Mouse (Mus musculus) intestine, postnatal 0 days (tissue): ENCODE results near the gene Plxdc1. TPM values are rescaled to one million over a fixed set of nuclear protein-coding genes. Genes with fewer than 3 reads are reported as not detected.

Source experiments
- ATAC-seq: fragments of 200-750 bp; cut with Nextera tagmentation; 2 replicates; pipeline ENCODE4 v1.8.0; 2017; ENCODE audit warnings: mild to moderate bottlenecking, moderate TSS enrichment, moderate library complexity
- H3K27ac ChIP-seq: fragments of 300-500 bp; sonication (generic); 2 replicates; pipeline ENCODE4 v1.5.1; 2014; ENCODE audit warnings: mild to moderate bottlenecking, low read depth, low read length, moderate library complexity
- H3K27me3 ChIP-seq: fragments of 300-500 bp; sonication (generic); replicated peaks from 2 replicates; pipeline ENCODE4 v1.6.1; 2014; ENCODE audit warnings: low read length, mixed read lengths; ENCODE audit not compliant: control insufficient read depth, insufficient read depth
- H3K36me3 ChIP-seq: fragments of 300-500 bp; sonication (generic); 2 replicates; pipeline ENCODE4 v1.6.1; 2014; ENCODE audit warnings: mild to moderate bottlenecking, moderate library complexity; ENCODE audit not compliant: control insufficient read depth, insufficient read depth
- H3K4me1 ChIP-seq: fragments of 300-500 bp; sonication (generic); replicated peaks from 2 replicates; pipeline ENCODE4 v1.6.1; 2014; ENCODE audit warnings: antibody characterized with exemption, low read length, mixed read lengths; ENCODE audit not compliant: control insufficient read depth, insufficient read depth
- H3K4me2 ChIP-seq: fragments of 300-500 bp; sonication (generic); replicated peaks from 2 replicates; pipeline ENCODE4 v1.6.1; 2014; ENCODE audit warnings: low read depth, mild to moderate bottlenecking, moderate library complexity
- H3K4me3 ChIP-seq: fragments of 300-500 bp; sonication (generic); 2 replicates; pipeline ENCODE4 v1.5.1; 2014; ENCODE audit warnings: low read depth, low read length
- H3K9ac ChIP-seq: fragments of 300-500 bp; sonication (generic); 2 replicates; pipeline ENCODE4 v1.6.1; 2014; ENCODE audit warnings: mild to moderate bottlenecking, low read depth, low read length
- H3K9me3 ChIP-seq: fragments of 300-500 bp; sonication (generic); 2 replicates; pipeline ENCODE4 v1.6.1; 2016; ENCODE audit warnings: mixed run types; ENCODE audit not compliant: control insufficient read depth
- CTCF ChIP-seq: sonication (generic); IDR thresholded peaks from 2 replicates; pipeline ENCODE4 v1.5.1; 2016; ENCODE audit warnings: low read depth, mild to moderate bottlenecking, control low read depth, antibody characterized with exemption, moderate library complexity
- WGBS: fragments of 180-500 bp; shearing (Covaris S2); extraction: QIAGEN DNeasy Blood & Tissue Kit; methylation state at CpG from one replicate; pipeline ENCODE4 v1.1.7; 2014; 5-methylcytosine and 5-hydroxymethylcytosine counted together
- polyA plus RNA-seq: library from polyadenylated mRNA; unstranded; fragments of >200 nt; fragmentation: Nextera tagmentation; extraction: Ambion mirVana; gene quantifications from 2 replicates; pipeline ENCODE4 v1.2.1, GENCODE M21; 2015

Plxdc1 gene
- polyA plus RNA-seq, 1 experiment from 2014 or later: 0.30 TPM

DNA sequence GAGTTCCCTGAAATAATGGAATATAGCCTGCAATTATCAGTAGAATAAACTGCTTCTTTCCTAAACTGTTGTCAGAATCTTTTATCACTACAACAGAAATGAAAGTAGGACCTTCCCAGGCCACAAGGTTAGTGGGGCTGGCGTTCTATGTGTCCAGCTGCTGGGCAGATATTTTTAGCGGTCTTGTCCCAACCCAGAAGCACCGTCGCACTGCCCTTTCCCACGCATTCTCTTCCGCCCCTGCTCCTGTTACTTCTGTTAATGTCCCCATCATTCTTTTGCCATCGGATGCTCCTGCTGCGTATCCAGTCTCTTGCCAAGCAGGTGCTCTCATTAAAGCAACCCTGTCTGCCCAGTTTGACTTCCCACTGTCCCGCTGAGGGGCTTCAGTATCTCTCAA is 79.3 kb downstream of the Plxdc1 start:
- WGBS: 84% methylated on average over 9 of the region's 9 CpGs
- H3K4me3 ChIP-seq: no peak overlapping the region
- H3K36me3 ChIP-seq: no peaks in the 10 kb centered on the region
- H3K27me3 ChIP-seq: no peaks in the 10 kb centered on the region
- H3K4me2 ChIP-seq: no peak overlapping the region
- H3K4me1 ChIP-seq: no peaks in the 10 kb centered on the region
- H3K27ac ChIP-seq: no peak overlapping the region
- H3K9ac ChIP-seq: no peak overlapping the region
- TF ChIP-seq CTCF: no peak
- no peak for ATAC-seq
- no peaks in the 10 kb centered on the region for H3K9me3 ChIP-seq

DNA sequence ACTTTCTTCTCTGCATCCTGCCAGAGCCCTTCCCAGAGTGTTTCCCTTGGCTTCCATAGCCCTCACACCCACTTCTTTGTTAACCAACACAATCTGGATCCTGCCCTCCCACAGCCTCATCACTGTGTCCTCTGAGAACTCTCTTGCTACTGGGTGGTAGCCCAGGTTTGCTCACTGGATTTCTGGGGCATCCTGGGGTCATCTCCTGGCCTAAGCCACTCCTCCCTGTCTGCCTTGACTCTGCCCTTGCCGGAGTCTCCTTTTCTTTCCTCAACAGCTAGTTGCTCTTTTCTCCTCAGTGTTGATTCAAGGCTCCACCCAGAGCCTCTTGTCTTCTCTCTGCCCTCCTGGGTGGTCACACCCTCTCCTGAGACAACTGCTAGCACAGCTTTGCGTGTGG is 80.3 kb downstream of the Plxdc1 start:
- Histone ChIP-seq H3K4me3 (no peak overlapping the region), H3K9me3 (no peaks in the 10 kb centered on the region), H3K27ac (no peak overlapping the region), H3K4me2 (no peak overlapping the region), H3K9ac (no peak overlapping the region), H3K4me1 (no peaks in the 10 kb centered on the region), H3K27me3 (no peaks in the 10 kb centered on the region), H3K36me3 (no peaks in the 10 kb centered on the region)
- no peak for ATAC-seq
- TF ChIP-seq CTCF: no peak
- WGBS: 39% methylated on average over 2 of the region's 2 CpGs

DNA sequence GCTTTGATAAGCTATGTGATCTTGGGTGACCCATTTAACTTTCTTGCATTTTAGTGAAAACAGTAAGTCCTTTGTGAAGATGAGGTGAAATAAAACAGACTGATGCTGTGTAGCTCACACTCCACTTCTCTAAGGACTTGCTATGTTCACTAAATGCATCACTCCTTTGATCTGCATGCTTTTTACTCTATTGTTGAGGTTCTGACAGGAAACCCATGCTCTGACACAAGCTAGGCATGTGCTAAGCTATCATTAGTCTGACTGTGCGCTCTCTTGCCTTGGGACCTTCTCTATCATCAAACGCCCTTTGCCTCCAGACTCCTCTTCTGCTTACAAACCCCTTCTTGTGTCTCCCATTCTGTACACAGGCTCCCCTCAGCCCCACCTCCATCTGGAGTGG is 80.7 kb downstream of the Plxdc1 start:
- Histone ChIP-seq H3K27ac (no peak overlapping the region), H3K4me2 (no peak overlapping the region), H3K9me3 (no peaks in the 10 kb centered on the region), H3K4me3 (no peak overlapping the region), H3K4me1 (no peaks in the 10 kb centered on the region), H3K9ac (no peak overlapping the region), H3K36me3 (no peaks in the 10 kb centered on the region), H3K27me3 (no peaks in the 10 kb centered on the region)
- TF ChIP-seq CTCF: no peak
- WGBS: 90% methylated on average over 2 of the region's 2 CpGs
- ATAC-seq: no peak

DNA sequence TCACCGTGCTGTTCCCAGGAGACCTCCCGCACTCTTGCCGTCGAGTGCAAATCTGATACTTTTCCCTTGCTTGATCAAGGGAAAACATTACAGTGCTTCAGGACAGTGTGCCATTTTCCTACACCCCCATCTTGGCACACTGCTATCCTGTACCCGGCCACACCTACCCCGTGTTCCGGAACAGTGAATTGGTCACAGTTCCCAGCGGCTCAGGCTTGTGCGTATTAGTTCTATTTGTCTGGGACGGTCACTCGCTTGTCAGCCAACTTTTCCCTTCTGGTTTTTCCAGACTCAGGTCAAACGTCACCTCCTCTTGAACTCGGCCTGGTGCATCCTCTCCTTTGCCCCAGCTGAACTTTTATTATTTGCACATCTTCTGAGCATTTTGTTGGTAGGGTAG is 81.4 kb downstream of the Plxdc1 start:
- no peaks in the 10 kb centered on the region for H3K27me3 ChIP-seq
- H3K4me2 ChIP-seq: no peak overlapping the region
- no peak overlapping the region for H3K4me3 ChIP-seq
- WGBS: 84% methylated on average over 13 of the region's 13 CpGs
- no peak for ATAC-seq
- no peaks in the 10 kb centered on the region for H3K9me3 ChIP-seq
- H3K27ac ChIP-seq: no peak overlapping the region
- H3K9ac ChIP-seq: no peak overlapping the region
- no peaks in the 10 kb centered on the region for H3K4me1 ChIP-seq
- H3K36me3 ChIP-seq: no peaks in the 10 kb centered on the region
- no peak for TF ChIP-seq CTCF

DNA sequence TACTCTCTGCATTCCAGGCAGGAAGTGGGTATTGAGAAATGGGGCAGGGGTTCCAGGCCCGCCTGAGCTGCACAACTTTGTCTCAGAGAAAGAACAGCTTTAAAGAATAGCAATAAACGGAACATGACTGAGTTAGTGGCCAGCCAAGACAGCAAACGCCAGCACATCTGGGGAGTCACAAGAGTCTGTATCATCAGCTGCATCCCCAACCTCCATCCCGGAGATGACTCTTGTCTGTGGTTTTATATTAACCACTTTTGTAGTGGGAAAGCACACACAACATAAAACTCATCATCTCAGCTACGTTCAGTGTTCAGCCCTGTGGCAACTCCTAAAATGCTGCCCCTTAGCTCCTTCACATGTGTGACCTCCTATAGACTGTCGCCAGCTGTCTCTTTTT is 84.4 kb downstream of the Plxdc1 start:
- no peak overlapping the region for H3K27ac ChIP-seq
- no peak overlapping the region for H3K9ac ChIP-seq
- no peak overlapping the region for H3K4me2 ChIP-seq
- H3K9me3 ChIP-seq: no peaks in the 10 kb centered on the region
- WGBS: 62% methylated on average over 6 of the region's 6 CpGs
- H3K27me3 ChIP-seq: no peaks in the 10 kb centered on the region
- H3K4me1 ChIP-seq: no peaks in the 10 kb centered on the region
- TF ChIP-seq CTCF: no peak
- no peaks in the 10 kb centered on the region for H3K36me3 ChIP-seq
- H3K4me3 ChIP-seq: no peak overlapping the region
- no peak for ATAC-seq

DNA sequence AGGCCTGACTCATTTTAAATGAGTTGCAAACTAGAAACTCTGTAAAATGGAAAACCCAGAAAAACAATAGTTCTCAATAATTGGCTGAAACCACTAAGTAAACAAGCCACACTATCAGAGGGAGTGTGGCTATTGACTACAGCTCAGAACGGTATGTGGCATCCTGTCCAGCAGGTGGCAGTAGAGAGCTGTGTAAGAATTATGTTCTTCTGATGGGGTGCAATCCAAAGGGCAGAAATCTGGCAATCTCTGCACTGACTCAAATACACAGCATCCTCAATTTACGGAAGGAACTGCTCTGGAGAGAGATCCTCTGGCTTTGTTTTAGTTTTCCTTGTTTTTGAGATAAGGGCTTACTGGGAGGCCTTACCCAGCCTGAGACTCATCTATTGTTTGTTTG is 86.4 kb downstream of the Plxdc1 start:
- Histone ChIP-seq H3K4me3 (no peak overlapping the region), H3K9me3 (no peaks in the 10 kb centered on the region), H3K27ac (no peak overlapping the region), H3K4me2 (no peak overlapping the region), H3K9ac (no peak overlapping the region), H3K4me1 (no peaks in the 10 kb centered on the region), H3K36me3 (no peaks in the 10 kb centered on the region), H3K27me3 (no peaks in the 10 kb centered on the region)
- 1% methylated on average over 2 of the region's 2 CpGs for whole genome bisulfite sequencing
- peak; percentile 45; the same call in 1 of the 2 replicates for ATAC-seq
- TF ChIP-seq CTCF: peak; percentile 93

DNA sequence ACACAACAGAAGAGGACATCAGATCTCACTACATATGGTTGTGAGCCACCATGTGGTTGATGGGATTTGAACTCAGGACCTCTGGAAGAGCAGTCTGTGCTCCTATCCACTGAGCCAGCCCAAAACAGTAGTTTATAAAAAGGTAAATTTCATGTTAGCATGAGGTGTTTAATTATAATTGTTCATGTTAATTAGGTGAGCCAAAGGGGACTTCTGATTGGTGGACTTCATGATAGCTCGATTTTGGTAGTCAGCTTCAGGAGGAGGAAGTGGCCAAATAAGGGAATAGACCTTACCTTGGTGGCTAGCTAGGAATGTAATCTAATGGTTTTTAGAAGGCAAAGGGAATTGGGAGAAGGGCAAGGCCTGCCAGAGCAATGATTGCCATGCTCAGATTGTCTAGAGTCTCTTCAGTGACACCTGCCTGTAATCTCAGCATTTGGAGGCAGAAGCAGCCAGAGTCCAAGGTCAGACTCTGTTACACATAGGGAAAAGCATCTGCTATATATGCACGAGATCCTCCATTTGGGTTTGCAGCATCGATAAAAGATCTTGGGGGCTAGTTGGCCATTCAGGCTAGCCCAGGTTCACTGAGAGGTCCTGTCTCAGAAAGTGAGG is 88.6 kb downstream of the Plxdc1 start:
- no peak overlapping the region for H3K27ac ChIP-seq
- no peaks in the 10 kb centered on the region for H3K4me1 ChIP-seq
- no peak for TF ChIP-seq CTCF
- H3K9me3 ChIP-seq: no peaks in the 10 kb centered on the region
- H3K9ac ChIP-seq: no peak overlapping the region
- H3K4me2 ChIP-seq: no peak overlapping the region
- WGBS: 72% methylated on average over 3 of the region's 3 CpGs
- ATAC-seq: no peak
- H3K36me3 ChIP-seq: no peaks in the 10 kb centered on the region
- H3K27me3 ChIP-seq: no peaks in the 10 kb centered on the region
- H3K4me3 ChIP-seq: no peak overlapping the region
